Mouse (Mus musculus) intestine, embryonic 15.5 days (tissue): ENCODE data around the gene Agfg1. TPM values are rescaled to one million over a fixed set of nuclear protein-coding genes. Genes with fewer than 3 reads are reported as not detected.
"Not testable (repeated sequence)": the region's sequence is repeated elsewhere in the genome, so short reads cannot be mapped to it uniquely, and the experiment has no call there.

Experiments used
- ATAC-seq: fragments of 200-750 bp; cut with Nextera tagmentation; 2 replicates; pipeline ENCODE4 v1.8.0; 2017; ENCODE audit warnings: moderate TSS enrichment, moderate library complexity
- H3K27ac ChIP-seq: fragments of 300-500 bp; sonication (generic); 2 replicates; pipeline ENCODE4 v1.5.1; 2015; ENCODE audit warnings: mild to moderate bottlenecking, inconsistent platforms
- H3K27me3 ChIP-seq: fragments of 300-500 bp; sonication (generic); replicated peaks from 2 replicates; pipeline ENCODE4 v1.6.1; 2015; ENCODE audit warnings: inconsistent platforms
- H3K36me3 ChIP-seq: fragments of 300-500 bp; sonication (generic); 2 replicates; pipeline ENCODE4 v1.6.1; 2015; ENCODE audit warnings: inconsistent platforms
- H3K4me1 ChIP-seq: fragments of 300-500 bp; sonication (generic); replicated peaks from 2 replicates; pipeline ENCODE4 v1.6.1; 2015; ENCODE audit warnings: inconsistent platforms
- H3K4me2 ChIP-seq: fragments of 300-500 bp; sonication (generic); replicated peaks from 2 replicates; pipeline ENCODE4 v1.6.1; 2015; ENCODE audit warnings: mild to moderate bottlenecking, inconsistent platforms
- H3K4me3 ChIP-seq: fragments of 300-500 bp; sonication (generic); replicated peaks from 2 replicates; pipeline ENCODE4 v1.5.1; 2015; ENCODE audit warnings: inconsistent platforms
- H3K9ac ChIP-seq: fragments of 300-500 bp; sonication (generic); 2 replicates; pipeline ENCODE4 v1.6.1; 2015; ENCODE audit warnings: inconsistent platforms
- H3K9me3 ChIP-seq: fragments of 300-500 bp; sonication (generic); 2 replicates; pipeline ENCODE4 v1.6.1; 2016; ENCODE audit warnings: inconsistent platforms
- WGBS: fragments of 180-500 bp; shearing (Covaris S2); methylation state at CpG from one replicate; pipeline ENCODE4 v1.1.7; 2015; 5-methylcytosine and 5-hydroxymethylcytosine counted together
- polyA plus RNA-seq: library from polyadenylated mRNA; unstranded; fragments of >200 nt; fragmentation: Nextera tagmentation; extraction: Ambion mirVana; gene quantifications from 2 replicates; pipeline ENCODE4 v1.2.1, GENCODE M21; 2015

Gene Agfg1
- polyA plus RNA-seq, 1 experiment from 2014 or later: 35.7 TPM

DNA sequence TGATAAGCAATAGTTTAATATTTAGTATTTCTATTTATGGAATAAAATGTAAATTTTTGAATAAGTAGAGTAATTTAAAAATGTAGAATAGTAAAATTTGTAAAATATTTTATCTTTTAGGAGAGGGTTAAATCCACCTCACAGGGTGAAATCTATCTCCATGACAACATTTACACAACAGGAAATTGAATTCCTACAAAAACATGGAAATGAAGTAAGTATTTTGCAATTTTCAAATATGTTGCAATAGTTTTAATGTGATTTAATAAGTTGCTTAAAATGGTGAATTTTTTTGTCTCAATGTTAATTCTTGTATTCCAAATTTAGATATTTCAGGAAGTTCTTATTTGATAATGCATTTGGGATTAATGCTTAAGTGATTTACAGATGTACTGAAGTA lies 19.0 kb downstream of the Agfg1 start:
- Histone ChIP-seq H3K9ac (no peak overlapping the region), H3K27me3 (no peaks in the 10 kb centered on the region), H3K27ac (no peak overlapping the region), H3K4me1 (no peaks in the 10 kb centered on the region), H3K9me3 (no peaks in the 10 kb centered on the region), H3K4me3 (no peak overlapping the region), H3K4me2 (no peak overlapping the region), H3K36me3 (0 out of 2 replicates have a peak, but pooled peaks cover 3% of the 10 kb centered on the region)
- ATAC-seq: no peak

GRCm38 (mm10) chr1:82860391-82860790 lies 21.1 kb downstream of the Agfg1 start:
- 92% methylated on average over 4 of the region's 4 CpGs for WGBS
- H3K9me3 ChIP-seq: no peaks in the 10 kb centered on the region
- no peaks in the 10 kb centered on the region for H3K4me1 ChIP-seq
- H3K36me3 ChIP-seq: 0 out of 2 replicates have a peak, but pooled peaks cover 3% of the 10 kb centered on the region
- H3K4me3 ChIP-seq: no peak overlapping the region
- H3K27ac ChIP-seq: no peak overlapping the region
- H3K9ac ChIP-seq: no peak overlapping the region
- no peaks in the 10 kb centered on the region for H3K27me3 ChIP-seq
- H3K4me2 ChIP-seq: no peak overlapping the region
- peak; percentile 45 for ATAC-seq

- H3K27ac ChIP-seq: no peak overlapping the region
- no peaks in the 10 kb centered on the region for H3K27me3 ChIP-seq
- 85% methylated on average over 3 of the region's 3 CpGs for WGBS
- H3K9ac ChIP-seq: no peak overlapping the region
- peaks cover 5% of the 10 kb centered on the region; the same call in 1 of the 2 replicates for H3K36me3 ChIP-seq
- H3K9me3 ChIP-seq: no peaks in the 10 kb centered on the region
- H3K4me3 ChIP-seq: no peak overlapping the region
- H3K4me1 ChIP-seq: no peaks in the 10 kb centered on the region
- ATAC-seq: no peak
- H3K4me2 ChIP-seq: no peak overlapping the region
Measured at GRCm38 (mm10) chr1:82870202-82870601, 30.9 kb downstream of the Agfg1 start.

- 76% methylated on average over 2 of the region's 2 CpGs for whole genome bisulfite sequencing
- ATAC-seq: peak; percentile 77
- Histone ChIP-seq H3K9me3 (no peaks in the 10 kb centered on the region), H3K27me3 (no peaks in the 10 kb centered on the region), H3K36me3 (peaks cover 9% of the 10 kb centered on the region), H3K9ac (no peak overlapping the region), H3K4me1 (no peaks in the 10 kb centered on the region), H3K4me3 (no peak overlapping the region), H3K4me2 (no peak overlapping the region), H3K27ac (no peak overlapping the region)
Measured at GRCm38 (mm10) chr1:82879172-82879571, 39.9 kb downstream of the Agfg1 start.

- Histone ChIP-seq H3K36me3 (peaks cover 10% of the 10 kb centered on the region), H3K4me1 (no peaks in the 10 kb centered on the region), H3K9ac (no peak overlapping the region), H3K27ac (no peak overlapping the region), H3K4me2 (no peak overlapping the region), H3K4me3 (no peak overlapping the region), H3K27me3 (no peaks in the 10 kb centered on the region), H3K9me3 (no peaks in the 10 kb centered on the region)
- no peak for ATAC-seq
- WGBS: 82% methylated on average over 8 of the region's 8 CpGs
Measured at GRCm38 (mm10) chr1:82880196-82880595, 40.9 kb downstream of the Agfg1 start.

- Histone ChIP-seq H3K4me1 (no peaks in the 10 kb centered on the region), H3K9ac (no peak overlapping the region), H3K4me2 (no peak overlapping the region), H3K36me3 (0 out of 2 replicates have a peak, but pooled peaks cover 11% of the 10 kb centered on the region), H3K9me3 (no peaks in the 10 kb centered on the region), H3K4me3 (no peak overlapping the region), H3K27me3 (no peaks in the 10 kb centered on the region), H3K27ac (no peak overlapping the region)
- 96% methylated on average over 7 of the region's 7 CpGs for WGBS
- no peak for ATAC-seq
Measured at GRCm38 (mm10) chr1:82893269-82893668, 54.0 kb downstream of the Agfg1 start.

DNA sequence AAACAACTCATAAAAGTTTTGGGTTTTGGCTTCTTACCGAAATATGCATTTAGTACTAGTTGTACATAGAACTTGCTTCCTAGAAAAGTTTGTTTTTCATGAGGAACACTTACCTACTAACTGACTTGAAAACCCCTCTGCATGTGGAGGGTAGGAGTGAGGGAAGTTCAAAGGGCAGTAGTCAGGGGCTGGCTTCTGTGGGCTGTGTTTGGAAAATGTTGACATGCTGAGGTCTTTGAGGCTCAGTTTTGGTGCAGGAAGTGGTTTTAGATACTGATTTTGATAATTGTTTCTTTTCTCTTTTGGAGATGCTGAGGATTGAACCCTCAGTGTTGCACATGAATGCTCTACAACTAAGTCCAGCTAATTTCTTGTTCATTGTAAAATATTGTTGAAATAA lies 61.3 kb downstream of the Agfg1 start:
- no peaks in the 10 kb centered on the region for H3K27me3 ChIP-seq
- H3K4me1 ChIP-seq: no peaks in the 10 kb centered on the region
- H3K27ac ChIP-seq: no peak overlapping the region
- ATAC-seq: no peak
- 95% methylated on average over 1 of the region's 1 CpGs for WGBS
- H3K36me3 ChIP-seq: peaks cover 7% of the 10 kb centered on the region; the same call in 1 of the 2 replicates
- no peak overlapping the region for H3K9ac ChIP-seq
- H3K4me2 ChIP-seq: no peak overlapping the region
- no peaks in the 10 kb centered on the region for H3K9me3 ChIP-seq
- H3K4me3 ChIP-seq: no peak overlapping the region

- Histone ChIP-seq H3K36me3 (peaks cover 7% of the 10 kb centered on the region; the same call in 1 of the 2 replicates), H3K4me1 (no peaks in the 10 kb centered on the region), H3K27ac (no peak overlapping the region), H3K9me3 (no peaks in the 10 kb centered on the region), H3K9ac (no peak overlapping the region), H3K4me3 (no peak overlapping the region), H3K27me3 (no peaks in the 10 kb centered on the region), H3K4me2 (no peak overlapping the region)
- WGBS: 89% methylated on average over 3 of the region's 3 CpGs
- ATAC-seq: no peak
Measured at GRCm38 (mm10) chr1:82901201-82901600, 61.9 kb downstream of the Agfg1 start.

DNA sequence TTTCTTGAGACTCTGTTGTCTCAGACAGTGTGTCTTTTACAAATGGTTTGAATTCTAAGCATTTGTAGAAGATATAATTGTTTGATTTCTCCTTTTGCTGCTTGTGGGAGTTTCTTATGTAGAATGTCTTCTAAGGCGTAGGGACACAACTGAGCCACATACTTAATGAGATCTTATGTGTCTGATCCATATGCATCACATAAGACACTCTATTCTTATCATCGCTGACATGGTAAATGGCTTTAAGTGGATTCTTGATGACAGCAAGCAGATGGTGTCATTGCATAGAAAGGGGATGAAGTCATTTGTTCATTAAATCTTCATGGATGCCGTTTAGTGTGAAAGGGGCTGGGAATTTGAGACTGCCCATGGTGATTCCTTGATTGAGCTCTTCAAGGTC lies 66.6 kb downstream of the Agfg1 start:
- Histone ChIP-seq H3K9ac (no peak overlapping the region), H3K27ac (no peak overlapping the region), H3K36me3 (peaks cover 5% of the 10 kb centered on the region; the same call in 1 of the 2 replicates), H3K4me3 (no peak overlapping the region), H3K27me3 (no peaks in the 10 kb centered on the region), H3K4me2 (no peak overlapping the region), H3K9me3 (no peaks in the 10 kb centered on the region), H3K4me1 (no peaks in the 10 kb centered on the region)
- WGBS: 77% methylated on average over 3 of the region's 3 CpGs
- no peak for ATAC-seq

DNA sequence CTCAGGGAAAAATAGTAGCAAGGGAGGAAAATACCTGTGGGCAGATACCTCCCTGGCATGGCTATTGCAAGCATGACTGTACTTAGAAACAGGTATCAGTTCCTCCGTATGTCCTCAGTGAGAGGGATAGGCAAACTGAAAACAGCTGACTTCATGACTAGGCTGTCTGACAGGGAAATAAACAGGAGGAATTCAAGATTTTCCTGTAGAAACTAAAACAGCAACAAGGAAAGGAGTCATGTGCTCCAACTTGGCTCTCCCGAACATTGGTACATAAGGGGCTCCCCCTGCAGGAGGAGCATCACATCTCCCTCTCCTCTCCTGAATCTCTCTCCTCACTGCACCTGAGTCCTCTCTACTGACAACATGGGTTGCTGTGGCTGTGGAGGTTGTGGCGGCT lies 73.7 kb downstream of the Agfg1 start, which contains the start of gene A030005L19Rik:
TSS of gene A030005L19Rik (plus strand) at position 301 of the 400 bp plus-strand sequence.
- Histone ChIP-seq H3K27ac (no peak within 1 kb of the TSS), H3K27me3 (no peaks in the 10 kb centered on the region), H3K9ac (no peak within 1 kb of the TSS), H3K4me2 (no peak within 1 kb of the TSS), H3K36me3 (no peaks in the 10 kb centered on the region), H3K4me1 (no peaks in the 10 kb centered on the region), H3K4me3 (no peak within 1 kb of the TSS), H3K9me3 (no peaks in the 10 kb centered on the region)
- 81% methylated on average over 3 of the region's 3 CpGs for WGBS
- no peak for ATAC-seq

DNA sequence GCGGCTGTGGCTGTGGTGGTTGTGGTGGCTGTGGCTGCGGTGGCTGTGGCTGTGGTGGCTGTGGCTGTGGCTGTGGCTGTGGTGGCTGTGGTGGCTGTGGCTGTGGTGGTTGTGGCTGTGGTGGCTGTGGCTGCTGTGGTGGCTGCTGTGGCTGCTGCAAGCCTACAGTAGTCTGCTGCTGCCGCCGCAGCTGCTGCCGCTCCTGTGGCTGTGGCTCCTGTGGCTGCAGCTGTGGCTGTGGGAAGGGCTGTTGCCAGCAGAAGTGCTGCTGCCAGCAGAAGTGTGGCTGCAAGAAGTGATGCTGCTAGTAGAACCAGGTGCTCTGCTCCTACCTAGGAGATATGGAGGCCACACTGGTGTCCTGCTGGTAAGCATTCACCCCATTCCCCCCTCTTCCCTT lies 74.2 kb downstream of the Agfg1 start:
- H3K4me1 ChIP-seq, H3K27ac ChIP-seq, H3K36me3 ChIP-seq, H3K4me3 ChIP-seq, H3K27me3 ChIP-seq, H3K4me2 ChIP-seq, ATAC-seq, H3K9me3 ChIP-seq, H3K9ac ChIP-seq: not testable (repeated sequence)
- WGBS: 94% methylated on average over 3 of the region's 5 CpGs

GRCm38 (mm10) chr1:82924650-82925049 lies 85.4 kb downstream of the Agfg1 start, which contains the start of gene A030014E15Rik:
Gene A030014E15Rik (plus strand): TSS chr1:82924917.
- no peak within 1 kb of the TSS for H3K4me3 ChIP-seq
- H3K36me3 ChIP-seq: no peaks in the 10 kb centered on the region
- H3K27ac ChIP-seq: no peak within 1 kb of the TSS
- no peak within 1 kb of the TSS for H3K4me2 ChIP-seq
- no peaks in the 10 kb centered on the region for H3K9me3 ChIP-seq
- no peak for ATAC-seq
- H3K4me1 ChIP-seq: no peaks in the 10 kb centered on the region
- no peaks in the 10 kb centered on the region for H3K27me3 ChIP-seq
- WGBS: 80% methylated on average over 6 of the region's 6 CpGs
- no peak within 1 kb of the TSS for H3K9ac ChIP-seq

DNA sequence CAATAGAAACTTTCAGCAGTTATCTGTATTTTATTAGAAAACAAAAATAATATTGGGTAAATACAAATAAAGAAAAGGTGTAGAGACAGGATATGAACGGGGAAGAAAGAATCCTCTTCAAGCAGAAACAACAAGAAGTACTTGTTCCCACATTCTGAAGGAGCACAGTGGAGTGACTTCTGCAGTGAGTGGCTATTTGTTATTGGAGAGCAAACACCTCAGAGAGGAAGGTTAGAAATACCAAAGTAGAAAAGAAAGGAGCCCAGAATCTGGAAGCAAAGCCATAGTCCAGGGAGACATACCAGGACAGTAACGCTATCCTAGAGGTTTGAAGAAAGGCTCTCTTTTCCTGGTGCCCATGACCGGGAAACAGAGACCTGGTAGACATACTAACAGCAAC lies 91.3 kb downstream of the Agfg1 start:
- H3K36me3 ChIP-seq, H3K27me3 ChIP-seq, H3K9me3 ChIP-seq, H3K4me2 ChIP-seq, H3K9ac ChIP-seq, H3K27ac ChIP-seq, H3K4me1 ChIP-seq, ATAC-seq, H3K4me3 ChIP-seq: not testable (repeated sequence)
- 91% methylated on average over 2 of the region's 3 CpGs for WGBS
